Mouse (Mus musculus) MEL (cell line): ENCODE measurements at regions not wholly inside any gene's neighbourhood (a gene's known extent, or its start where the extent isn't known, plus 50 kb on each side); places are given as distances from the start of the nearest gene placed in this dataset.

Source experiments
- CTCF ChIP-seq, 3 experiments: IDR thresholded peaks in 2 of 3; conservative IDR thresholded peaks in 1 of 3; 2 replicates each; pipeline ENCODE4 v1.5.1; 2011 to 2012; ENCODE audit warnings: low read length in 3 of 3, low read depth in 2 of 3, mild to moderate bottlenecking in 2 of 3, improper control_type of control experiment in 1 of 3, inconsistent platforms in 1 of 3, mixed read lengths in 1 of 3, moderate library complexity in 1 of 3; ENCODE audit not compliant: control insufficient read depth in 1 of 3, insufficient read depth in 1 of 3, poor library complexity in 1 of 3, severe bottlenecking in 1 of 3
- EP300 ChIP-seq, 2 experiments: IDR thresholded peaks; 2 replicates each; pipeline ENCODE4 v1.6.1; 2011; ENCODE audit warnings: improper control_type of control experiment in 2 of 2, low read length in 2 of 2, low read depth in 1 of 2, mild to moderate bottlenecking in 1 of 2
- POLR2A ChIP-seq, 2 experiments: IDR thresholded peaks; 2 replicates each; pipeline ENCODE4 v1.6.1; 2011 to 2012; ENCODE audit warnings: low read length in 2 of 2, mild to moderate bottlenecking in 2 of 2, control low read depth in 1 of 2, improper control_type of control experiment in 1 of 2, low read depth in 1 of 2, moderate library complexity in 1 of 2; ENCODE audit not compliant: control insufficient read depth in 1 of 2, insufficient read depth in 1 of 2, poor library complexity in 1 of 2
- POLR2AphosphoS2 ChIP-seq: IDR thresholded peaks from 2 replicates; pipeline ENCODE4 v1.6.1; 2011; ENCODE audit warnings: low read length, improper control_type of control experiment
- ZC3H11A ChIP-seq: IDR thresholded peaks from 2 replicates; pipeline ENCODE4 v1.6.1; 2012; ENCODE audit warnings: low read depth, mild to moderate bottlenecking, inconsistent platforms, low read length, improper control_type of control experiment

- TF ChIP-seq CTCF (IDR thresholded peaks at IDR 0.05 in 2 of 3, conservative IDR thresholded peaks at IDR 0.05 in 1 of 3; ENCODE audit: control insufficient read depth in 1 of 3, insufficient read depth in 1 of 3, low read depth in 2 of 3, low read length in 3 of 3, poor library complexity in 1 of 3, severe bottlenecking in 1 of 3), result no peak
- no peak for TF ChIP-seq EP300 (IDR thresholded peaks at IDR 0.05; ENCODE audit: low read depth in 1 of 2, low read length in 2 of 2)
- TF ChIP-seq POLR2AphosphoS2, result no peak
- TF ChIP-seq POLR2A (IDR thresholded peaks at IDR 0.05; ENCODE audit: control insufficient read depth in 1 of 2, insufficient read depth in 1 of 2, low read depth in 1 of 2, low read length in 2 of 2, poor library complexity in 1 of 2), result no peak
- no peak for TF ChIP-seq ZC3H11A
Observed at GRCm38 (mm10) chr16:39110089-39110488, 217.6 kb downstream of the Igsf11 start.
